Mouse (Mus musculus) erythroblast, embryonic 14.5 days (primary cell): ENCODE results near the gene Fgf14. TPM values are rescaled to one million over a fixed set of nuclear protein-coding genes. Genes with fewer than 3 reads are reported as not detected.

Experiments
- H3K27me3 ChIP-seq: 2 replicates; pipeline ENCODE4 v1.6.1; 2012; ENCODE audit warnings: inconsistent platforms; ENCODE audit not compliant: control insufficient read depth
- H3K36me3 ChIP-seq: 2 replicates; pipeline ENCODE4 v1.6.1; 2012; ENCODE audit warnings: mild to moderate bottlenecking, inconsistent platforms; ENCODE audit not compliant: control insufficient read depth
- H3K4me1 ChIP-seq: 2 replicates; pipeline ENCODE4 v1.6.1; 2012; ENCODE audit warnings: inconsistent platforms; ENCODE audit not compliant: control insufficient read depth
- H3K4me3 ChIP-seq: replicated peaks from 2 replicates; pipeline ENCODE3; 2012; ENCODE audit warnings: moderate library complexity, mild to moderate bottlenecking, inconsistent platforms
- H3K9me3 ChIP-seq: 2 replicates; pipeline ENCODE4 v1.6.1; 2012; ENCODE audit warnings: low read length, inconsistent platforms, mixed read lengths; ENCODE audit not compliant: control insufficient read depth
- GATA1 ChIP-seq: IDR thresholded peaks from 2 replicates; pipeline ENCODE4 v1.6.1; 2012; ENCODE audit warnings: low read length, inconsistent platforms, mixed read lengths
- TAL1 ChIP-seq: IDR thresholded peaks from 3 replicates; pipeline ENCODE4 v1.6.1; 2012; ENCODE audit warnings: low read length, inconsistent platforms, mixed read lengths
- polyA plus RNA-seq: library from polyadenylated mRNA; stranded (reverse); fragments of >175 nt; gene quantifications from 2 replicates; pipeline ENCODE4 v1.2.3, GENCODE M21; 2012

Fgf14 gene
- polyA plus RNA-seq, 1 experiment = not detected

GRCm38 (mm10) chr14:124263199-124263598 lies 413.7 kb downstream of the Fgf14 start:
- H3K36me3 ChIP-seq = no peaks in the 10 kb centered on the region
- no peaks in the 10 kb centered on the region for H3K27me3 ChIP-seq
- TF ChIP-seq GATA1 (no peak), TAL1 (no peak)
- H3K9me3 ChIP-seq = no peaks in the 10 kb centered on the region
- H3K4me1 ChIP-seq = no peaks in the 10 kb centered on the region
- H3K4me3 ChIP-seq = no peak overlapping the region

- peaks cover 2% of the 10 kb centered on the region; the same call in 1 of the 2 replicates for H3K9me3 ChIP-seq
- TF ChIP-seq TAL1 (no peak), GATA1 (no peak)
Observed at GRCm38 (mm10) chr14:124247517-124247916, 429.4 kb downstream of the Fgf14 start.

GRCm38 (mm10) chr14:124223445-124223844 lies 453.5 kb downstream of the Fgf14 start:
- no peak overlapping the region for H3K4me3 ChIP-seq
- no peak for TF ChIP-seq GATA1
- TF ChIP-seq TAL1 = no peak
- H3K36me3 ChIP-seq = no peaks in the 10 kb centered on the region
- H3K27me3 ChIP-seq = no peaks in the 10 kb centered on the region
- no peaks in the 10 kb centered on the region for H3K4me1 ChIP-seq
- no peaks in the 10 kb centered on the region for H3K9me3 ChIP-seq

More at GRCm38 (mm10) chr14:124247517-124247916, 429.4 kb downstream of the Fgf14 start:
- Histone ChIP-seq H3K4me1 (no peaks in the 10 kb centered on the region), H3K27me3 (no peaks in the 10 kb centered on the region), H3K4me3 (no peak overlapping the region), H3K36me3 (no peaks in the 10 kb centered on the region)

DNA sequence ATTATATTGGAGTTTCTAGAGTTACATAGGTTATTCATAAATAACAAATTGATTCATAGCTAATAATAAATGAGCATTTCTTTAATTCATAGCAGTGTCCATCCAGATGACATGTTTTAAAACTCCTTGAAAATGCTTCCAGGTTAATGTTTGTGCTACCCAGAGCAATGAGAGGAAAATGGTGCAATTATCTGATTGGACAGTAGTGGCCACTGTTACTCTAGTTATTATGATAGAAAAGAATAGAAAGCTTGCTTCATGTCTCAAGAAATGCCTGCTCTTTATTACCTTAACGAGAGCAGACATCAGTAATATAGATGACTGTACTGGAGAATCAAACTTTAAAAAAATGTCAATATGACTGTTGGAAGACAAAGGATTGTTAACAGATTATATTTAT lies 454.5 kb downstream of the Fgf14 start:
- TF ChIP-seq TAL1 (no peak), GATA1 (no peak)
- no peaks in the 10 kb centered on the region for H3K36me3 ChIP-seq

GRCm38 (mm10) chr14:124220979-124221378 lies 455.9 kb downstream of the Fgf14 start:
- H3K4me1 ChIP-seq = no peaks in the 10 kb centered on the region
- no peak overlapping the region for H3K4me3 ChIP-seq
- no peaks in the 10 kb centered on the region for H3K9me3 ChIP-seq
- H3K27me3 ChIP-seq = no peaks in the 10 kb centered on the region
- no peaks in the 10 kb centered on the region for H3K36me3 ChIP-seq
- TF ChIP-seq TAL1 (no peak), GATA1 (no peak)

More for the DNA sequence above, 454.5 kb downstream of the Fgf14 start:
- H3K9me3 ChIP-seq = no peaks in the 10 kb centered on the region
- H3K27me3 ChIP-seq = no peaks in the 10 kb centered on the region
- no peak overlapping the region for H3K4me3 ChIP-seq
- no peaks in the 10 kb centered on the region for H3K4me1 ChIP-seq

GRCm38 (mm10) chr14:124195806-124196205 lies 481.1 kb downstream of the Fgf14 start:
- Histone ChIP-seq H3K36me3 (no peaks in the 10 kb centered on the region), H3K9me3 (peaks cover 2% of the 10 kb centered on the region; the same call in 1 of the 2 replicates), H3K4me3 (no peak overlapping the region), H3K27me3 (peaks cover 14% of the 10 kb centered on the region), H3K4me1 (no peaks in the 10 kb centered on the region)
- TF ChIP-seq GATA1 (no peak), TAL1 (no peak)

- TF ChIP-seq TAL1 (no peak), GATA1 (no peak)
- Histone ChIP-seq H3K27me3 (peaks cover 14% of the 10 kb centered on the region), H3K36me3 (no peaks in the 10 kb centered on the region), H3K4me3 (no peak overlapping the region), H3K4me1 (no peaks in the 10 kb centered on the region), H3K9me3 (no peaks in the 10 kb centered on the region; the same call in 1 of the 2 replicates)
Observed at GRCm38 (mm10) chr14:124195331-124195730, 481.6 kb downstream of the Fgf14 start.

GRCm38 (mm10) chr14:124192815-124193142 lies 484.1 kb downstream of the Fgf14 start:
- TF ChIP-seq TAL1 = no peak
- TF ChIP-seq GATA1 = no peak
- no peaks in the 10 kb centered on the region for H3K36me3 ChIP-seq
- no peaks in the 10 kb centered on the region; the same call in 1 of the 2 replicates for H3K9me3 ChIP-seq
- no peak overlapping the region for H3K4me3 ChIP-seq
- no peaks in the 10 kb centered on the region for H3K4me1 ChIP-seq
- peaks cover 14% of the 10 kb centered on the region for H3K27me3 ChIP-seq

- H3K4me3 ChIP-seq = no peak overlapping the region
Observed at GRCm38 (mm10) chr14:124191913-124192814, 484.8 kb downstream of the Fgf14 start.

More at GRCm38 (mm10) chr14:124191913-124192814, 484.8 kb downstream of the Fgf14 start:
- Histone ChIP-seq H3K36me3 (no peaks in the 10 kb centered on the region), H3K27me3 (peaks cover 14% of the 10 kb centered on the region), H3K4me1 (no peaks in the 10 kb centered on the region), H3K9me3 (no peaks in the 10 kb centered on the region; the same call in 1 of the 2 replicates)
- no peak for TF ChIP-seq TAL1
- TF ChIP-seq GATA1 = no peak
